Mouse (Mus musculus): ENCODE measurements around the gene Avl9.
A peak's percentile ranks its signal among the peaks of the same experiment; 100 is the strongest.

The Avl9 gene

DNA sequence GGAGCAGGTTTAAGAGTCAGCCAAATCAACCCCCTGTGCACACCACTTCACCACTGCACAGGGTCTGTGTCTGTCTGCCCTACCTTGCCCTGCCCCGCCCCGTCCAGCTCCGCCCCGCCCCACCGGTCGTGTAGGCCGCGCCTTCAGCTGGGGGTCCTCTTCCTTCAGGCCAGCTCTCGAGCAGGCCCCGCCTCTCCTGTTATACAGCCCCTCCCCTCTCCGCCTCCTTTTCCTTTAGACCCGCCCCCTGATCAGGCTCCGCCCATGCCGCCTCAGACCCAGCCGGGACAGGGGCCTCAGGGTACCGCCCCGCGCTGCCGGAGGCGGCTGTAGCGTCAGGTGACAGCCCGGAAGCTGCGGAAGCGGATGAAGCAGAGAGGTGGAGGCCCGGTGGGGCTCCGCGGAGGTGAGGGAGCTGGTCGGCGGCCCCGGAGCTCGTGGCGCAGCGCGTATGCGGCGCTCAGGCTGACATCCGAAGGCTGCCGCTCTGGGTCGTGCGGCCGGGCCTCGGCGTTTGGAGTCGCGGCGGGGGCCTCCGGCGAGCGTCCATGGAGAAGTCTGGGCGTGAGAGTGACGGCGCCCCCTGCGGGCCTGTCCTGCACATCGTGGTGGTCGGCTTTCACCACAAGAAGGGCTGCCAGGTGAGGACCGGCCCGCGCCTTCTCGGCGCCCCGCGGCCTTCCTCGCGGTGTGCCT, at the start of gene Avl9:
Gene Avl9, plus strand, starts transcription at position 326 of the 696 bp plus-strand sequence.
- peak; percentile 98 to 99 for DNase-seq (ENCODE audit: low spot score in 2 of 2)

DNA sequence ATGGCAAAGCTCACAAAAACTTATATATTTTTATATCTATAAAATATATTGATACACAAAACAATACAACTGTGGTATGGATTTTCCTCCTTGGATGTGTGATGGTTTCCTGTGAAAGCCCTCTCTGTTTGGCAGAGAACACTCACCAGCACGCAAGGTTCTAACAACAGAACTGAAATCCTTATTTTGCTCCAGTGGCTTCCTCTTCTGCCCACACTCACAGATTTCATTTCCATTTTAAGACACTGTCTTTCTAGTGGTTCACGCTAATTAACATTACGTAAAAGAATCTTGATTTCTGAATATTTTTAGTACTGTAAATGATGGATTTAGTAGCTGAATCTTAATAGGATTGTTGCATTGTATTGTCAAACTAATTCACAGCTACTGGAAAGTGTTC, 26.5 kb upstream of the Avl9 start:
- DNase-seq (ENCODE audit: low spot score in 2 of 2) = no peak

DNA sequence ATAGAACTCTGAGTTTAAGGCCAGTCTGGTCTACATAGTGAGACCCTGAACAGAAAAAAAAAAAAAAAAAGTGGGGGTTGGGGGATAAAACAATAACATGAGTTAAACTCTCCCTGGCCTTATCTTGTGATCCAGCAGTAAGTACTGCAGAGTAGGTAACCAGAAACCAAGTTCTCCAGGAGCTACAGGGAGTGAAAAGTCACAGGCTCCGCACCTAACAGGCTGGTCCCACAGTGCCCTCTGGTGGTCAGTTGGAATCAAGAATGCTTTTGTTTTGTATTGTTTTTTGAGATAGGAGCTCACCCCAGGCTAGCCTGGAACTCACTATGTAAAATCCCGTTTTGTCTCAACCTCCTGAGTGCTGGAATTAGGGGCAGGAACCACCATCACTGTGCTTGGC, 23.5 kb upstream of the Avl9 start:
- peak; percentile 34 to 80 for DNase-seq (ENCODE audit: low spot score in 2 of 2)

DNA sequence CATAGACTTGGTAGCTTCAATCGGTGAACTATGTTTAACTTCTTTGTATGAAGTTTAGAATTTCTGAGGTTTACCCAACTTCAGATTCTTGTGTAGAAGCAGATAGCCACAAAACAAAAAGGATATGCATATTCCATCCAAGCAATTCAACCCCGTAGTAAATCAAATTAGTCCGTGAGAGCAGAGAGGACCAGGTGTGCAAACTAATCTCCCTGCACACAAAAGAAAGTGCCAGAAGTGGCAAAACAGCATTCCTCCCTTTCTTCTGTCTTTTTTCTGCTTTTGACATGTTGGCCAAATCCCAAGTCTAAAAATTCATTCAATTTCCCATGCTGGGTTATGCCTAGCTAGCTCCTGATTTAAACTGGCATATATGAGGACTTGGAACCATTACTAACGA, 22.3 kb upstream of the Avl9 start:
- no peak for DNase-seq (ENCODE audit: low spot score in 2 of 2)

DNA sequence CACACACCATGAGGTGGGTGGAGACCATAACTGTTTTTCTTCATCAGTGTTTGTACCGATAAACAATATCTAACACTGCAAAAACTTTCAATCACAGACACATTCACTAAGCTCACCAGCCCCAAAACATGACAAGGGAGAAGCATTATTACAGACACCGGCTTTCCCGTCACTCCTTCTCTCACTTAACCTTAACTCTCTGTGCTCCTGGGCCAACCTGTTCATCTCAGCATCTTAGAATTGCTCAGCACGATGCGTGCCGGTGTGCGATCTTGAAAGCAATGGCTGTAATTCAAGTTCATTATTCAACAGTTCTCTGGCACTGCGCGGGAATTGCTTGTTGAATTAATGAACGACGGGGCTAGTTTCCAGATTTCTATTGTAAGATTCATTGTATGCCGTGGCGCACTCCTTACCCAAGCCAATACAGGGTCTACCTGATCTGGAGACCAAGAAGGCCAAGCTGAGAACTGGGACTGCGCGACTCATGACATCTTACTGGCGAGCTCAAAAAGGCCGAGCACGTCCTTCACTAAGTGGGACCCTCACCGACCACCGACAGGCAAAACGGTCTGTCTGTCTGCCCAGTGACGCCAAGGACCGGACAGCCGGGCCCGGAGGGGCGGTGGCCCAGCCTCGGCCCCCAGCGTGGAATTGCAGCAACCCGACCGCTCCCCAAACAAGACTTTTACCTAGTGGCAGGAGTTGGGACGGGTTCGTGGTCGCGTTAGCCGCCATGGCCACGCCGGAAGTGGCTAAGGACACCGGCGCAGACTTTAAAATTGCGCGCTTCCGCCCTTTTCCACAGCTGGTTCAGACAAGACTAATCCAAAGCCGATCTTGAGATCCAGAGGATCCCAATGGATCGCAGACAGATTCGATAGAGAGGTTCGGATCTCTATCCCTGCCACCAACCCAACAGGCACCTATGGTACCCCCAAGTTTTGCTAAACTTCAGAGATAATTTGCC, 10.5 kb upstream of the Avl9 start, which contains the start of gene Lsm5:
Gene Lsm5, minus strand, starts transcription at position 780 of the 970 bp plus-strand sequence.
- peak; percentile 77 to 86 for DNase-seq (ENCODE audit: low spot score in 2 of 2)

DNA sequence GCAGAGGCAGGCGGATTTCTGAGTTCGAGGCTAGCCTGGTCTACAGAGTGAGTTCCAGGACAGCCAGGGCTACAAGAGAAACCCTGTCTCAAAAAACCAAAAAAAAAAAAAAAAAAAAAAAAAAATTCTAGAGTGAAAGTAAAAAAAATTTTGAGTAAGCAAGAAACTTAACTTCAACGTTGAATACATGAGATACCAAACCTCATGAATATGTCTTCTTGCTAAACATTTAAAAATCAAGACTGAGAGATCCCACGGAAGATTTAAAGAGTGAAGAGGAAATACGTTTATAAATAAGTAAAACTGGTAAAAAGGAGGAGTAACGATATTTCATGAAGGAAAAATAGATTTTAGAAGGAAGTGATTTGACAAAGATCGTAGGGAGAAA, 519 bp upstream of the Avl9 start:
- no peak for DNase-seq (ENCODE audit: low spot score in 2 of 2)

DNA sequence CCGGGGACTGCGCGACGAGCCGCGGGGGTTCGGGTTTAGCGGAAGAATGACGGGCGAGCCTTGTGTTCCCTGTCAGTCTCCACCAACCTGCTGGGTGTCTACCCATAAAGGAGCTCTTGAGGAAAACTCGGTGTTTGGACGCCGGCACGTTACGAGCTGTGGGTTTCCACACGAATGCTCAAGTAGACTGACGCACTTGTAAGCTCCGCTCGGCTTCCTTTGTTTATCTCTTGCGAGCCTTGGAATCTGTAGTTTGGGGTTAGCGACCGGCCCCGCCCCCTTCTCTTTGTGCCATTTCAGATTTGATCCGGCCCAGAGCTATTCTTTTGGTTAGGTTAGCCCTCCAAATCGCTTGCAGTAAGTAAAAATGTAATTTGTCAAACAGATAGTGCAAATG, 569 bp downstream of the Avl9 start:
- no peak for DNase-seq (ENCODE audit: low spot score in 2 of 2)

DNA sequence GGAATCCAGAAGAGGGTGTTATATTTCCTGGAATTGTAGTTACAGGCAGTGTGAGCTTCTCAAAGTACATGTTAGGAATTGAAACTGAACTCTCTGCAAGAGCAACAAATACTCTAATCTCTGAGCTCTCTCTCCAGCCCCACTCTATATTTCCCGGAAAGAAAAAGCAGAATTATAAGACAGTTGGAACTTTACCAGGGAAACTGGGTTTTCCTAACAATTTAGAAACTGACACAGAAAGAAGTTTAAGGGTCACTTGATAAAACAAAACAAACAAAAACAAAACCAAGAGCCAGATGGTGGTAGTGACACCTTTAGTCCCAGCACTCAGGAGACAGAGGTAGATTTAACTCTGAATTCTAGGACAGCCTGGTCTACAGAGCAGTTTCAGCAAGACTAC, 4.4 kb downstream of the Avl9 start:
- DNase-seq (ENCODE audit: low spot score in 2 of 2) = no peak

DNA sequence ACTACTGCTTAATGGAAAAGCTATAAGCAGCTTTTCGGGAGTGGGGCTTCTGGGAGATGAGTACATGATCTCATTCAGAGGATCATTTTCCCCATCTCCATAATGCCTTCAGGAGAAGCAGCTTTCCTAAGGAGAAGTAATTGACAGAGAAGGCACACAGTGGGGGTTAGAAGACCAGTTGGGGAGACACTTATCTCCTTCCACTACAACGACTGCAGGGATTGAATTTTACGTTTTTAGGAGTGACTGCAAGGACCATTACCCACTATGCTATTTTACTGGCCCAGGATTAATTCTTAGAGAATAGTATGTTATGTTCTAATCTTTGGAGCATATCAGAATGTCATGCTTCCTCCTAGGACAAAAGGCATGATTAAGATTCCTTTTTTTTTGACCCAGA, 6.2 kb downstream of the Avl9 start:
- DNase-seq (ENCODE audit: low spot score in 2 of 2) = no peak

DNA sequence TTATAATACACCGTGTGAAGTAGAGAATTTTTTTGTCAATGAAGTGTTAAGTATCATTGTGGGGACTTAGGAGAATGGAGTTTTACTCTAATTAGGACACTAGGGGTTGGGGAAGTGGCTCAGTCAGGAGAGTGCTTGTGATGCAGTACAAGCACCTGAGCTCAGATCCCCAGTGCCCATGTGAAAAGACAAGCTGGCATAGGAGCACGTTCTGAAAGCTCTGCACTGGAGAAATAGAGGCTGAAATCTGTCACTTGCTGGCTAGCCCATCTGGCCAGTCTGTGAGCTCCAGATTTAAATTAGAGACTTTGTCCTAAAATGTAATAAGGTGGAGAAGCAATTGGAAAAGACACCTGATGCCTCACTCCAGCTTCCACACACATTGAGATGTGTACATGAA, 17.8 kb downstream of the Avl9 start:
- DNase-seq (ENCODE audit: low spot score in 2 of 2) = no peak

DNA sequence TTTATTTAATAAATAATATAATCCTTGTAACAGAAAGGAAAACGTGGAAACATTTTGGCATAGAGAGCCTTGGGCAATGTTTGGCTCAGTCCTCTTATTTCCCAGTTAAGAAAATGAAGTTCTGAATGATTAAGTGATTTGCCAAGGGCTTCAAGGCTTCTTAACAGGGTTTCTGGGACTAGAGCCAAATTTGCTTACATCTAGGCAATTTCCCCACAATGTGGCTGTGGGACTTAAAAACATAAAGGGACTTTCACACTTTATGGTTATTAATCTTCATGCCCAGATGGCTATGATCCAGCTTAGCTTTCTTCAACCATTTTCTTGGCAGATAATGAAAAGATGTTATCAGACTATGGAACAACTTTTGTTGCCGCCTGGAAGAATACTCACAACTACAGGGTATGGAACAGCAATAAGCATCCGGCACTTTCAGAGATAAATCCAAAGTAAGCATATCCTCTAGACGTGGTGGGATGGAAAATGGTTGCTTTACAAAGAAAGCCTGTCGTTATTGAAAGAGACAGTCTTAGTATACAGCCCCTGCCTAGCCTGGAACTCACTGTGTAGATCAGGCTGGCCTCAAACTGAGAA, 31.3 kb downstream of the Avl9 start:
- DNase-seq (ENCODE audit: low spot score in 2 of 2) = no peak

DNA sequence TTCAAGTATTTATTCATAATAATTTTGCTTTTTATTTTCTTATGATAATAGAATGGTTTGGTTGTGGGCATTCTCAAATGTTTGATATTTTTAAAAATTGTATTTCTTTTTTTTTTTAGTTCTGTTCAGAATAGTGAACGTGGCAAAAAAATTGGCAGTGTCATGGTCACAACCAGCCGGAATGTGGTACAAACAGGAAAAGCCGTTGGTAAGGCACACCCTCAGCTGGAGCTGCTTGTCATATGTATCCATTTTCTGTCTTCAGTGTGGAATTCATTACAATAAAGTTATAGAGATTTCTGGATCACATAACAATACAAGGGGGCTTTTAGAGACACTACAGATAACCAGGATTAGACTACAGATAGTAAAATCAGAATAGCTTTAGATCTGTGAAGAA, 39.0 kb downstream of the Avl9 start:
- DNase-seq (ENCODE audit: low spot score in 2 of 2) = no peak

DNA sequence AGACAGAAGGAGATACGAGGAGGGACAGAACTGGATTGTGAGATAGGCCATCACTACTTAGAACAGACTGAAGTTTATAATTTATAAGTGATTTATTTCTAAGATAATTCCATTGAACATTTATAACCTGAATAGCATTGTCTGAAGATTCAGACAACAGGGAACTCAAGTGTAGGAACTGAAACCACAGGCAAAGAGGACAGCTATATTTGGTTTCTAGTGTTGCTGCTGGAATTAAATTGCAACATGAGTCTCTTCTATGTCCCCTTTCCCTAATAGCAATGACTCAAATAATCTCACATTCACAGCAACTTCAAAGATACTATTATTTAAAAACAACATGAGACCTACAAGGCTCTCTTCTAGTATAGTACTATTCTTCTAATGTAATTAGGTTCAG, 41.4 kb downstream of the Avl9 start:
- no peak for DNase-seq (ENCODE audit: low spot score in 2 of 2)

DNA sequence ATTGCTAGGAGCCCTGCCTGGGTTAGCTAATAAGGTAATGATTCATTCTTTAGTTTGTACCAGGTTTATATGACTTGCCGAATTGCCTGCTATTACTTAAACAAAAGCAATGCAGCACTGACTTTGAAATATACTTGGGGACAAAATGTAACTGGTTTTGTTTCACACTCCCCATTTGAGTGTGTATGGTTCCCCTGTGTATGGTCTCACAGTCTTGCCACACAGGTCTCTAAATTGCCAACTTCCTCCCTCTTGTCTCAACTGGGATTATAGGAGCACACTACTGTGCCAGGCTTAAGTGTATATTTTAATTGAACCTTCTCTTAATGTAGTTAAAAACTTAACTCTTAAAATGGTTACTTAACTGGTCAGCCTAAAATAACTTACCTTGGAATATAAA, 44.6 kb downstream of the Avl9 start:
- no peak for DNase-seq (ENCODE audit: low spot score in 2 of 2)

DNA sequence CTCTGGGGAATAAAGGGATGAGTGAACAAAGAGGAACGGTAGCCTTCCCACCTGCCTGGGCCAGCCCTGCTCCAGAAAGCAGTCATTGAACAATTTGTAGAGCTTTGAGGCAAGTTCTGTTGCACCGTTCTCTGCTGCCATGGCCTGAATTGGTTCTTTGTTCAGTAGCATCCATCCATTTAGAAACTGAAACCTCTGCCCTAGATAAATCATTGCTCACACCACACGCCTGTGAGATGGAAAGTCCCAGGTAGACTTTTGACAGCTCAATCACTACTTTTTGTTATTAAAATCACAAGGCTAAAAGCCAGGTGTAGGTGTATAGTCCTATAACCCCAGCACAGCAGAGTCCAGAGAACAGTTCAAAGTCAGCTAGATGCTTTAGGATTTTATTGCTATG, 50.6 kb downstream of the Avl9 start:
- DNase-seq (ENCODE audit: low spot score in 2 of 2) = no peak

DNA sequence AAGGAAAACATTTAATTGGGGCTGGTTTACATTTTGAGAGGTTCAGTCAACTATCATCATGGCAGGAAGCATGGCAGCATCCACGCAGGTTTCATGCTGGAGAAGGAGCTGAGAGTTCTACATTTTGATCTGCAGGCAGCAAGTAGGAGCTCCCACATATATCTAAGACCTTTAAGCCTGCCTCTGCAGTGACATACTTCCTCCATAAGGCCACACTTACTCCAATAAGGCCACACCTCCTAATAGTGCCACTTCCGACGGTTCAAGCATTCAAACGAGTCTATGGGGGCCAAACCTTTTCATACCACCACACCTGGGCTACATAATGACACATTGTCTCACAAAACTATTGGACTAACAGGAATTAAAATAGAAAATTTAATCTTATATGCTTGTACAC, 51.0 kb downstream of the Avl9 start:
- DNase-seq (ENCODE audit: low spot score in 2 of 2) = no peak

DNA sequence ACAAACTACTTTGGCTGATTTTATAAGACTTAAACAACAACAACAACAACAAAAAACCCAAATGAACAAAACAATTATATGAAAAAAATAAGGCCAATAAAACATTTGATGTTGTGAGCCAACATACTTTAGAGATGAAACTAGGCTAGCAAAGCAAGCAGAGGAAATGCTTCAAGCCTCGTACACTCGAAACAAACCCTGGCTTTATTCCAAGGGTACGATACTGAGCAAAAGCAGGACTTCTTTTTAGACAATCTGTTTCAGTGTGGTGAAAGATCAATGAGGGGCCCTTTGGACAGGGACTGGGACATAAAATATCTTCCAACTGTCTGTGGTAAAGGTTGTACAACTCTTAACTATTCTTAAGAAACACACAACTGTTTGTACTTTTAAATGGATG, 61.1 kb downstream of the Avl9 start:
- no peak for DNase-seq (ENCODE audit: low spot score in 2 of 2)

DNA sequence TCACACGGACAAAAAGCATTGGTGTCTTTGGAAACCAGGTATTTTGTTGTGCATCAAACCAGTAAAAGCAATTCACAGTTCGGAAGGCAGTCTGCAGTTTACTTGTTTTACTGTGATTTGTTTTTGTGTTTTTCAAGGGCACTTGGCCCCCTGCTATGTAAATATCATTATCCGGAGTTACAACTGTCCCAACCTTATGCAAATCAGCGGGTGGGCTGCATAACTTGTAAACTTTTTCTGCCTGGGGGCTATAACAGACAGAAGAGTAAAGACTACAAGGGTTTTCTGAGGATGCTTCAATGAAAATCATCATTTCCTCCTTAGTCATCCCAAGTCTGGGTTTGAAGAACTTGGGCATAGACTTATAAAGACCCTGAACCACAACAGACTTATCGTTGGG, 64.9 kb downstream of the Avl9 start:
- no peak for DNase-seq (ENCODE audit: low spot score in 2 of 2)

DNA sequence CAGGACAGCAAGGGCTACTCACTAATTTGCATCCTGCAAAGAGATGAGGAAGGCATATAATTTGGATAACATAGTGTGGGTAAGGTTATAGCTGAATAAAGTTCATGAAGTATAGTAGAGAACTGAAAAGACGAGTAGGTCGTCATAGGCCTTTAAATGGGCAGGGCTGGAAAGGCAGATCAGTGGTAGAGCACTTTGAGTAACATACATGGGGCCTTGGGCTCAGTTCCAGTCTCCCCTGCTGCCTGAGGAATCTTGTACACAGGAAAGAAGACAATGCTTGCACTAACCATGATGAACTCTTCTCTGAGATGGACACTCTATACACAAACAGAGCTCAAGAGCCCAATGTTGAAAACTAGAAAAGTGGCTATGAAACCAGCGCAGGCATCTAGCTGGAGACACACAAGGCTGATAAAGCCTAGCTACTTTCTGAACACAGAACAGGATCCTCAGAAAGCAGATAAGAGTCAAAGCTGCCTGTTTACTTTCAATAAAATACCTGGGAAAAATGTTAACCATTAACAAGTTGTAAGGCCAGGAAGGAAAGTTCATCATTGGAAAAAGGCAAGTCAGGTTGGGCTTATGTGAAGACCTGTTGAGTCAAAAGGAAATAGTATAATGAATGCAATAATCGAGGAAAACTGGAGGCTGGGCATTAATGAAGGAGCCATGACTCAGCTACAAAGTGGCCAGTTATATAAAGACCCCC, 69.0 kb downstream of the Avl9 start:
- DNase-seq (ENCODE audit: low spot score in 2 of 2) = no peak

DNA sequence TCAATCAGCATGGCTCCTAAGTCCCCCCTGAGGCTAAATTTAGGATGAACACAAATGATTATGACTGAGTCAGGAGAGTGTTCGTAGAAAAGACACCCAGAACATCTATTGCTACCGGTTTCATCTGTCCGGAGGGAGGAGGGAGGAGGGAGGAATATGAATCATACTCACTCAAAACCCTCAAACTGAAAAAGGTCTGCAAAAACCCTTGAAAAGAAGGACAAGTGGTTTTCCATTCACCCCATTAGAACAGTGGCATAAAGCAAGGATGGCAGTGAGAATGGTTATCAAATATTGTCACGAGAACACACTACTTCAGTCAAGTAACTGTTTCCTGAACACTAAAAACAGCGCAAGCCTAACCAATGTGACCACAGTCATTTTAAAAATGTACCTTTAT, 70.4 kb downstream of the Avl9 start:
- DNase-seq (ENCODE audit: low spot score in 2 of 2) = no peak

DNA sequence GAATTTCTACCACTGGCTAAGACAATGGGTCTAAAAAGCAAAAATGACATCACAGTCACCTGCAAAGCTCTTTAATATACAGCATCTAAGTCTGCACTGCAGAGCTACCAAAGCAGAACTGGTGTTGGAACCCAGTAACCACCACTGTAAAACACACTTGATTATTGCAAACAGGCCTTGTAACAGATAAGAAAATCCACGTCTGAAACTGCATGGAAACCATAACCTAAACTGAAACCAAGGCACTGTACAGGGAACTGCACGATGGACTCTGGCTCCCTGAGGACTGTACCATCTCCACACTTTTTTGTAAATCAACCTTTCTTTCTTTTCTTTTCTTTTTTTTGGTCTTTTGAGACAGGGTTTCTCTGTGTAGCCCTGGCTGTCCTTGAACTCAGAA, 73.0 kb downstream of the Avl9 start:
- no peak for DNase-seq (ENCODE audit: low spot score in 2 of 2)

DNA sequence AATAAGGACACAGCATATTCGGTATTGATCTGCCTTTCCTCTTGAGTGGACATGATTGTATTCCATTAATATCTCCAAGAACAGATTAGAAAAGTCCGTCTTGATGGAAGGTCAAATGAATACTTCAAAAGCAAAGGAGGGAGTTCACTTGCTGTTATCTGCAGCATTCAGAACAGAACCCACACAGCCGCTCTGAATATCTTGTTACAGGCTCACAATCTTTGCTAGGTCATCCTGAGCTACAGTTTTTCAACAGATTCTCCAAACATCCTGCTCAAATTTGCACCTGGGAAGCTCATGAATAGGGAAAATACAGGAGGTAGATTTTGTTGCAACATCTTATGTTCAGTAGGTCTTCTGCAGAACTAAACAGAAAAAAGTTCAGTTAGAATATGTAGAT, 74.6 kb downstream of the Avl9 start:
- no peak for DNase-seq (ENCODE audit: low spot score in 2 of 2)
